Mouse (Mus musculus) embryonic facial prominence, embryonic 11.5 days (tissue): Measurements from ENCODE around the gene Lamb2. TPM values are rescaled to one million over a fixed set of nuclear protein-coding genes. Genes with fewer than 3 reads are reported as not detected.

ENCODE experiments used
- ATAC-seq: fragments of 200-750 bp; cut with Nextera tagmentation; replicated peaks from 2 replicates; pipeline ENCODE4 v1.8.0; 2017; ENCODE audit warnings: low read depth; ENCODE audit not compliant: insufficient number of reproducible peaks, low FRiP score, low TSS enrichment
- DNase-seq: peaks from one replicate; pipeline ENCODE4 v3.0.0-alpha.2; 2015; ENCODE audit warnings: low spot score
- H3K27ac ChIP-seq: fragments of 300-500 bp; sonication (generic); replicated peaks from 2 replicates; pipeline ENCODE4 v1.5.1; 2014; ENCODE audit warnings: mild to moderate bottlenecking, low read depth, low read length, control low read depth
- H3K27me3 ChIP-seq: fragments of 300-500 bp; sonication (generic); 2 replicates; pipeline ENCODE4 v1.6.1; 2014; ENCODE audit warnings: mild to moderate bottlenecking, low read length, moderate library complexity, mixed read lengths; ENCODE audit not compliant: control insufficient read depth, insufficient read depth
- H3K36me3 ChIP-seq: fragments of 300-500 bp; sonication (generic); replicated peaks from 2 replicates; pipeline ENCODE4 v1.6.1; 2014; ENCODE audit warnings: low read depth, mild to moderate bottlenecking, low read length, moderate library complexity, mixed read lengths; ENCODE audit not compliant: control insufficient read depth, insufficient read depth
- H3K4me1 ChIP-seq: fragments of 300-500 bp; sonication (generic); 2 replicates; pipeline ENCODE4 v1.6.1; 2014; ENCODE audit warnings: low read length, mixed read lengths; ENCODE audit not compliant: control insufficient read depth, insufficient read depth
- H3K4me2 ChIP-seq: fragments of 300-500 bp; sonication (generic); 2 replicates; pipeline ENCODE4 v1.6.1; 2014; ENCODE audit warnings: low read depth, mild to moderate bottlenecking, control low read depth, low read length, moderate library complexity
- H3K4me3 ChIP-seq: fragments of 300-500 bp; sonication (generic); 2 replicates; pipeline ENCODE4 v1.5.1; 2014; ENCODE audit warnings: low read depth, low read length, control low read depth
- H3K9ac ChIP-seq: fragments of 300-500 bp; sonication (generic); replicated peaks from 2 replicates; pipeline ENCODE4 v1.6.1; 2014; ENCODE audit warnings: mild to moderate bottlenecking, control low read depth, low read length
- H3K9me3 ChIP-seq: fragments of 300-500 bp; sonication (generic); replicated peaks from 2 replicates; pipeline ENCODE4 v1.6.1; 2016; ENCODE audit warnings: mild to moderate bottlenecking, low read length, inconsistent platforms, mixed read lengths; ENCODE audit not compliant: control insufficient read depth
- WGBS: fragments of 180-500 bp; shearing (Covaris S2); extraction: QIAGEN DNeasy Blood & Tissue Kit; methylation state at CpG from one replicate; pipeline ENCODE4 v1.1.7; 2014; 5-methylcytosine and 5-hydroxymethylcytosine counted together
- polyA plus RNA-seq: library from polyadenylated mRNA; unstranded; fragments of >200 nt; fragmentation: Nextera tagmentation; extraction: Ambion mirVana; gene quantifications from 2 replicates; pipeline ENCODE4 v1.2.1, GENCODE M21; 2014

The Lamb2 gene
- polyA plus RNA-seq: 15.3 and 15.4 TPM in 2 replicates

DNA sequence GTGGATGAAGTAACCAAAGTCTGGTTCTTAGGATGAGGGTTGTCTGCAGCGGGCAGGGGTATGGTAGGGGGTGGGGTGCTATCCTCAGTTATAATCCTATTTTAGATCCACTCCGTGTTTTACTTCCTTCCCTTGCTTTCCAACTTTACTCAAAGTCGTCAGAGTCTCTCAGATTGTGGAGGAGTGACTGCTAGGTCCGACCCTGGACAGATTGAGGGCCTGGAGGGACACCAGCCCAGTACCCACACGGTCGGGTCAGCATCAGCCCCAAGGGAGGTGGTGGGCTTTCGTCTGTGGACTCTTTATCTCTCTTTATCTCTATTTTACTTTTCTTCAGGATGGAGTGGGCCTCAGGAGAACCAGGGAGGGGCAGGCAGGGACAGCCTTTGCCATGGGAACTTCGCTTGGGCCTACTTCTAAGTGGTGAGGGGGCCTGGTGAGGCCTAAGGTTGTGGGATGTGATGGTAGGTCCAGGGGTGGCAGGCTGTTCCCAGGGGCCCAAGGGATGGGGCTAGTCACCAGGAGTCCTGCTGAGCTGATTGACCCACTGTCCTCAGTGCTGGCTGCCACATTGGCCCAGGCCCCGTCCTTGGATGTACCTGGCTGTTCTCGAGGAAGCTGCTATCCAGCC lies at the start of gene Lamb2:
Lamb2 (plus strand) TSS at position 16 of the 631 bp plus-strand sequence.
- Histone ChIP-seq H3K4me2 (peak within 1 kb of the TSS; percentile 85), H3K4me3 (peak within 1 kb of the TSS; percentile 51), H3K27me3 (no peaks in the 10 kb centered on the region), H3K36me3 (peaks cover 4% of the 10 kb centered on the region), H3K9me3 (no peaks in the 10 kb centered on the region), H3K9ac (peak within 1 kb of the TSS; percentile 70), H3K27ac (peak within 1 kb of the TSS; percentile 76), H3K4me1 (peaks cover 4% of the 10 kb centered on the region)
- ATAC-seq (peak; percentile 61), DNase-seq (peak; percentile 93)
- 11% methylated on average over 10 of the region's 10 CpGs for WGBS

DNA sequence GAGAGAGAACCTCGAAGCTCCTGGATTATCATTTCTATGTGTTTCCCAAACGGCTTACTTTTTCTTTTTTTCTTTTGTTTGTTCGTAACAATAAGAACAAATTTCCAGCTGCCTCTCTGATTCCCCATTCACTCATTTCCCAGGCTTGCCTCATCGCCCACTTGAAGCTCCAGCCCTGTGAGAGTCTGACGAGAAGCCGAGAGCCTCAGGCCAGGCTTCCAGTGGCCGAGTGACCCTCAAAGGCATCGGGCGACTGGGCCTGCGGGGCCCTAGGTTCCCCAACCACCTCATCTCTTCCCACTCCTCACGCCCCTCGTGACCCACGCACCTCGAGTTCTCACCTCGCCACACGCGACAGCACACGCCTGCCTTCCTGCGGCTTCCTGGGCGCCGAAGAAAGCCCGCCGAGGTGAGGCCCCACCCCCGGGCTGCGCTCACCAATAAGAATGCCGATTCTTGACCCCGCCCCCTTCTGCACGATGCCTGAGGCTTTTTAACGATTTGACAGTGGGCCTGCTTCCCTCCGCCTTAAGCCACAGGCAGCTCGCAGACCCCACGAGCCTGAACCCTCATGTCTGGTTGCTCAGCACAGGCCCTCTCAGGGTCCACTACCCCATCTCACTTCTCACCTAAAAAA lies 48.0 kb upstream of the Lamb2 start:
- Histone ChIP-seq H3K9me3 (no peaks in the 10 kb centered on the region), H3K27ac (no peak overlapping the region), H3K4me2 (peak overlapping the region; percentile 32), H3K4me3 (0 out of 2 replicates have a peak overlapping the region, but pooled peaks have one; percentile 8), H3K27me3 (no peaks in the 10 kb centered on the region), H3K9ac (no peak overlapping the region), H3K4me1 (no peaks in the 10 kb centered on the region), H3K36me3 (no peaks in the 10 kb centered on the region)
- WGBS: 51% methylated on average over 32 of the region's 32 CpGs
- DNase-seq: peak; percentile 53
- ATAC-seq: no peak

GRCm38 (mm10) chr9:108436182-108436581 lies 43.4 kb upstream of the Lamb2 start, which contains the start of gene BC048562:
Gene BC048562 (plus strand): TSS chr9:108436482.
- DNase-seq (no peak), ATAC-seq (no peak)
- H3K27ac ChIP-seq: no peak within 1 kb of the TSS
- H3K27me3 ChIP-seq: no peaks in the 10 kb centered on the region
- no peak within 1 kb of the TSS for H3K4me3 ChIP-seq
- WGBS: 66% methylated on average over 3 of the region's 3 CpGs
- no peak within 1 kb of the TSS for H3K4me2 ChIP-seq
- H3K9me3 ChIP-seq: no peaks in the 10 kb centered on the region
- H3K36me3 ChIP-seq: no peaks in the 10 kb centered on the region
- H3K9ac ChIP-seq: no peak within 1 kb of the TSS
- no peaks in the 10 kb centered on the region for H3K4me1 ChIP-seq

GRCm38 (mm10) chr9:108439176-108439575 lies 40.4 kb upstream of the Lamb2 start:
- WGBS: 82% methylated on average over 6 of the region's 6 CpGs

DNA sequence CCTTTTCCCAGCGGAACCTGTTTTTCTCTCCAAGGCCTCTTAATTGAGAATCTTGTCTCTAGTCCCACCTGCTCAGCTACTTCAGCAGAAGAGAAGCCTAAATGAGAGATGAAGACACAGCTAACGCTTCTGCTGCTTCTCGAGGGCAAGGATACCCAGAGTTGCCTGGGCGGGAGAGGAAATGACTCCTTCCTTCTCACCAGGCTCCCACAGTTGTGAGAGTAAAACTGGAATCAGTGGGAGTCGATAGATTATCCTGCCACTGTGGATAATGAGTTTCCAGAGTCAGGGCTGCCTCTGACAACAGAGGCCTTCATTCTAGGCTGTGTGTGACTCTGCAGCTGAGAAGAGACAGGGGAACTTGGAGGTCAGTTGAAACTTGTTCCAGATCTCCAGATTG lies 39.1 kb upstream of the Lamb2 start:
- H3K27me3 ChIP-seq: no peaks in the 10 kb centered on the region
- H3K9ac ChIP-seq: no peak overlapping the region
- H3K36me3 ChIP-seq: no peaks in the 10 kb centered on the region
- 79% methylated on average over 5 of the region's 5 CpGs for WGBS
- ATAC-seq: no peak
- no peaks in the 10 kb centered on the region for H3K9me3 ChIP-seq
- H3K4me2 ChIP-seq: no peak overlapping the region
- H3K27ac ChIP-seq: no peak overlapping the region
- no peak overlapping the region for H3K4me3 ChIP-seq
- H3K4me1 ChIP-seq: no peaks in the 10 kb centered on the region
- DNase-seq: no peak

More at GRCm38 (mm10) chr9:108439176-108439575, 40.4 kb upstream of the Lamb2 start:
- Histone ChIP-seq H3K4me1 (no peaks in the 10 kb centered on the region), H3K4me2 (no peak overlapping the region), H3K27me3 (no peaks in the 10 kb centered on the region), H3K9me3 (no peaks in the 10 kb centered on the region), H3K27ac (no peak overlapping the region), H3K4me3 (no peak overlapping the region), H3K36me3 (no peaks in the 10 kb centered on the region), H3K9ac (no peak overlapping the region)
- DNase-seq (no peak), ATAC-seq (no peak)

DNA sequence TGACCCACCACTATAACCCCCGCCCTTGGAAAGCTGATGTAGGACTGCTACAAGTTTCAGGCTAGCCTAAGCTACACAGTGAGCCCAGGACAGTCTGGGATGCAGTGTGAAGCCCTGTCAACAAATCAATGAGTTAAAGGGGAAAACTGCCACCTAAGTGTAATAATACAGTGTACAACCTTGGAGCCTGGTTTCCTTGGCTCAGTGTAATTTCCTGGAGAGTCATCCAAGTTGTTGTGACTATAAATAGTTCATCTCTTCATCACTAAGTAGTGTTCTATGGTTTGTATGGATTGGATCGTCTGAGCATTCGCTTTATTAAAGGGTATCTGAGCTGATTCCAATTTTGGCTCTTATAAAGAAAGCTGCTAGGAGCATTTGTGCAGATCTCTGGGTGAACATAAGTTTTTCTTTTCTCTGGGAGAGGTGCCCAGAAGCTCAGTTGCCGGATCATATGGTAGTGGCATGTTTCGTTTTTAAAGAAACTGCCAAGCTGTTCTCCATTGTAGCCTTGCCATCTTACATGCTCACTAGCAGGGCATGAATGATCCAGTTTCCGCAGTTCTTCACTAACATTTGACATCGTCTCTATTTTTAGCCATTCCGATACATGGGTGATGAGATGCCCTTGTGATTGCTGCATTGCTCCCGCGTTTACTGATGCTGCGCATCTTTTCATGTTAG lies 38.2 kb upstream of the Lamb2 start:
- no peaks in the 10 kb centered on the region for H3K4me1 ChIP-seq
- DNase-seq (no peak), ATAC-seq (no peak)
- no peaks in the 10 kb centered on the region for H3K27me3 ChIP-seq
- no peak overlapping the region for H3K27ac ChIP-seq
- H3K4me3 ChIP-seq: no peak overlapping the region
- no peaks in the 10 kb centered on the region for H3K9me3 ChIP-seq
- no peaks in the 10 kb centered on the region for H3K36me3 ChIP-seq
- H3K9ac ChIP-seq: no peak overlapping the region
- H3K4me2 ChIP-seq: no peak overlapping the region
- WGBS: 89% methylated on average over 11 of the region's 11 CpGs

- no peak overlapping the region for H3K9ac ChIP-seq
- H3K9me3 ChIP-seq: no peaks in the 10 kb centered on the region
- ATAC-seq (no peak), DNase-seq (no peak)
- 60% methylated on average over 9 of the region's 9 CpGs for WGBS
- no peak overlapping the region for H3K27ac ChIP-seq
- no peaks in the 10 kb centered on the region for H3K27me3 ChIP-seq
- peaks cover 3% of the 10 kb centered on the region; the same call in 1 of the 2 replicates for H3K4me1 ChIP-seq
- no peaks in the 10 kb centered on the region for H3K36me3 ChIP-seq
- H3K4me3 ChIP-seq: no peak overlapping the region
- H3K4me2 ChIP-seq: no peak overlapping the region
Observed at GRCm38 (mm10) chr9:108445125-108445524, 34.4 kb upstream of the Lamb2 start.
